Mouse (Mus musculus) liver, embryonic 14.5 days (tissue): ENCODE measurements around the gene Rtn4rl2. TPM values are rescaled to one million over a fixed set of nuclear protein-coding genes. Genes with fewer than 3 reads are reported as not detected.
A peak's percentile ranks its signal among the peaks of the same experiment; 100 is the strongest.

Experiments used
- ATAC-seq: fragments of 200-750 bp; cut with Nextera tagmentation; 2 replicates; pipeline ENCODE4 v1.8.0; 2017; ENCODE audit warnings: moderate number of reproducible peaks, mild to moderate bottlenecking, moderate library complexity; ENCODE audit not compliant: insufficient read depth
- DNase-seq, 3 experiments: peaks; one replicate each; pipeline ENCODE4 v3.0.0-alpha.2; 2012 to 2013; ENCODE audit warnings: low read depth in 3 of 3, low spot score in 3 of 3
- H3K27ac ChIP-seq: fragments of 300-500 bp; sonication (generic); 2 replicates; pipeline ENCODE4 v1.5.1; 2014; ENCODE audit warnings: moderate library complexity, mild to moderate bottlenecking, control low read depth, inconsistent platforms
- H3K27me3 ChIP-seq: fragments of 300-500 bp; sonication (generic); 2 replicates; pipeline ENCODE4 v1.6.1; 2014; ENCODE audit warnings: mild to moderate bottlenecking, low read length, moderate library complexity; ENCODE audit not compliant: control insufficient read depth, insufficient read depth
- H3K36me3 ChIP-seq: fragments of 300-500 bp; sonication (generic); replicated peaks from 2 replicates; pipeline ENCODE4 v1.6.1; 2014; ENCODE audit warnings: low read depth; ENCODE audit not compliant: control insufficient read depth, insufficient read depth
- H3K4me1 ChIP-seq, 2 experiments: fragments of 200-500 bp in 1 of 2; fragments of 300-500 bp in 1 of 2; sonication (generic) in 1 of 2; replicated peaks; 2 replicates each; pipeline ENCODE4 v1.6.1; 2012 to 2014; ENCODE audit warnings: antibody characterized with exemption in 1 of 2, inconsistent platforms in 1 of 2, low read length in 1 of 2; ENCODE audit not compliant: control insufficient read depth in 2 of 2, insufficient read depth in 2 of 2
- H3K4me2 ChIP-seq: fragments of 300-500 bp; sonication (generic); 2 replicates; pipeline ENCODE4 v1.6.1; 2014; ENCODE audit warnings: low read depth, mild to moderate bottlenecking, control low read depth, moderate library complexity
- H3K4me3 ChIP-seq, 2 experiments: fragments of 200-500 bp in 1 of 2; fragments of 300-500 bp in 1 of 2; sonication (generic) in 1 of 2; 2 replicates each; pipeline ENCODE4 v1.5.1; 2012 to 2014; ENCODE audit warnings: low read depth in 2 of 2, low read length in 2 of 2, mild to moderate bottlenecking in 2 of 2, control low read depth in 1 of 2, inconsistent platforms in 1 of 2, moderate library complexity in 1 of 2; ENCODE audit not compliant: insufficient read depth in 1 of 2
- H3K9ac ChIP-seq: fragments of 300-500 bp; sonication (generic); replicated peaks from 2 replicates; pipeline ENCODE4 v1.6.1; 2014; ENCODE audit warnings: mild to moderate bottlenecking, control low read depth, moderate library complexity
- H3K9me3 ChIP-seq: fragments of 300-500 bp; sonication (generic); 2 replicates; pipeline ENCODE4 v1.6.1; 2016; ENCODE audit warnings: low read length, mixed read lengths; ENCODE audit not compliant: control insufficient read depth
- CTCF ChIP-seq: IDR thresholded peaks from 2 replicates; pipeline ENCODE4 v1.5.1; 2016; ENCODE audit warnings: antibody characterized with exemption, low read depth, control low read depth
- EP300 ChIP-seq: IDR thresholded peaks from 2 replicates; pipeline ENCODE4 v1.6.1; 2016; ENCODE audit warnings: antibody characterized with exemption, low read depth
- WGBS: fragments of 180-500 bp; shearing (Covaris S2); extraction: QIAGEN DNeasy Blood & Tissue Kit; methylation state at CpG from one replicate; pipeline ENCODE4 v1.1.7; 2014; ENCODE audit not compliant: insufficient replicate concordance; 5-methylcytosine and 5-hydroxymethylcytosine counted together
- polyA plus RNA-seq, 2 experiments: library from polyadenylated mRNA; depleted of rRNA in 1 of 2; stranded (reverse) in 1 of 2; unstranded in 1 of 2; fragments of >200 nt; fragmentation: Nextera tagmentation in 1 of 2; extraction: Ambion mirVana in 1 of 2; gene quantifications; 2 replicates each; pipeline versions ENCODE4 v1.2.1 to v1.2.3; 2012 to 2014

The Rtn4rl2 gene
- polyA plus RNA-seq, 2 experiments: 0.06 to 0.14 TPM

GRCm38 (mm10) chr2:84837817-84838592, 48.5 kb downstream of the Rtn4rl2 start:
- H3K9ac ChIP-seq: peak overlapping the region; percentile 86

GRCm38 (mm10) chr2:84837107-84837506, 49.4 kb downstream of the Rtn4rl2 start:
- H3K4me3 ChIP-seq: no peak overlapping the region
- H3K27ac ChIP-seq: no peak overlapping the region
- DNase-seq (no peak), ATAC-seq (no peak)
- 67% methylated on average over 8 of the region's 8 CpGs for WGBS
- H3K9me3 ChIP-seq: no peaks in the 10 kb centered on the region
- H3K36me3 ChIP-seq: peaks cover 13% of the 10 kb centered on the region
- peak overlapping the region; percentile 16; the same call in 1 of the 2 replicates for H3K4me2 ChIP-seq
- H3K9ac ChIP-seq: no peak overlapping the region
- no peaks in the 10 kb centered on the region for H3K27me3 ChIP-seq
- TF ChIP-seq CTCF: no peak
- peaks cover 20 to 28% of the 10 kb centered on the region in 2 experiments for H3K4me1 ChIP-seq

More at GRCm38 (mm10) chr2:84837817-84838592, 48.5 kb downstream of the Rtn4rl2 start:
- no peak for ATAC-seq
- Histone ChIP-seq H3K9me3 (no peaks in the 10 kb centered on the region), H3K4me2 (peak overlapping the region; percentile 99), H3K27me3 (no peaks in the 10 kb centered on the region), H3K36me3 (peaks cover 22% of the 10 kb centered on the region), H3K4me1 (peaks cover 22 to 27% of the 10 kb centered on the region in 2 experiments), H3K27ac (peak overlapping the region; percentile 98), H3K4me3 (peak overlapping the region; percentile 88 to 97; a peak in 3 of 4 replicates)
- TF ChIP-seq CTCF (no peak), EP300 (no peak)
- no peak for DNase-seq
- WGBS: 31% methylated on average over 9 of the region's 9 CpGs

DNA sequence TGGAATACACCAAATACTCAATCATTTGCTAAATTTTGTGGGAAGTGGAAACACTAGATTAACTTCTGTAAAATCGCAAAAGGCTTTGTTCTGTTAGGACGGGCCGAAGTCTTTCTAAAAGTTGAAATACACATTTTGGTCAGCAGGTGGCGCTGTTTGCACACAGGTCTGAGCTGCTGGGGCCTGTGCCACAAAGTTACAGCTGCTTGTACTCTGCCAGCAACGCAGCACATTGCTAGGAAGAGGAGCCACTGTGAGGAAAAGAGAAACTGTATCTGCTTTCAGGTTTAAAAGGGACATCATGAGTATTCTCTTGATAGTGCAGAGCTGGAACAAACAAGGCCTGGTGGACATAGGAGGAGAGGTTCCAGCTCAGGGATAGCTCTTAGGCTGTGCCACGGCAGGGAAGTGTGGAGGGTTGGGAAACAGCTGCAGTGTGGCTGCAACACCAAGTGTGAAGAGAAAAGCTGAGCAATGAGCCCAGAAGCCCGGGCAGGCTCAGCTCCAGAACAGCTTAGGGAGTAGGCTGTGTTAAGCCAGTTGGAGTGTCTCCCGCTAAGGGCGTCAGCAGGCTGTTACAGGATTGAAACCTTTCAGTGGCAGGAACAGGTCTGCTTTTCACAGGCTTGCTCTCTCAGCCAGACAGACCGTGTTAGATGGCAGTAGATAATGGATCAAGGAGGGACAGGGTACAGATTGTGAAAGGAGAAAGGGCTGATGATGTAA, 54.7 kb downstream of the Rtn4rl2 start:
- Histone ChIP-seq H3K27me3 (no peaks in the 10 kb centered on the region), H3K9ac (no peak overlapping the region), H3K4me2 (no peak overlapping the region), H3K9me3 (no peaks in the 10 kb centered on the region), H3K36me3 (peaks cover 18% of the 10 kb centered on the region), H3K27ac (no peak overlapping the region), H3K4me3 (no peak overlapping the region), H3K4me1 (peaks cover 9 to 15% of the 10 kb centered on the region in 2 experiments)
- peak; percentile 73 to 76 (median 75) for DNase-seq
- peak; percentile 58 for ATAC-seq
- TF ChIP-seq EP300 (no peak), CTCF (peak; percentile 98)
- WGBS: 31% methylated on average over 10 of the region's 10 CpGs

DNA sequence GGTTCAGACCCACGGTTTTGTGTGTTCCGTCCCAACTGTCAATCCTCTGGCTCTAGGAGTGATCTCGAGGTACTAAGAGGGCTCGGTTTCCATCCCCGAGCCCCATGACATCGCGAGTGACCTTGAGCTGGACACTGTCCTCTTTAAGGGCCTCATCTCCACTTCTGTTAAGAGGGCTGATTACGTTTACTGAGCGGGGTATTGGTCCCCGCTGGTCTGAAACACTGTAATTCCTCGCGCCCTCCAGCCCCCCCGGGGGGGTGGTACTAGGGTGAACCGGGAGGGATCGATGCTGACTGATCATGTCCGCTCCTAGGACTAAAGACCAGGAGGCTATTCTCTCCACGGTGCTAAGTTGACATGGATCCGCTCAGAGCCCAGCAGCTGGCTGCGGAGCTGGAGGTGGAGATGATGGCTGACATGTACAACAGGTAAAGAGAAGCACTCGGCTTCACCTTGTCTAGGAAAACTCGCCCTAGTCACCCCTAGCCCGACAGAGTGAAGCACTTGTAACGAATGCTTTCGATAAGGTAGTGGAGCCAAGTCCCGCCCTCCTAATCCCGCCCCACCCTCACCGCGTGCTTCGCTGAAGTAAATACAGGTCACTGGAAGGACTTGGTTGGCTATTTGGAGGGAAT, 59.1 kb downstream of the Rtn4rl2 start:
- Histone ChIP-seq H3K4me2 (peak overlapping the region; percentile 97), H3K4me3 (peak overlapping the region; percentile 88 to 96), H3K9me3 (no peaks in the 10 kb centered on the region), H3K27ac (peak overlapping the region; percentile 89), H3K9ac (peak overlapping the region; percentile 85), H3K4me1 (peaks cover 12 to 32% of the 10 kb centered on the region in 2 experiments), H3K27me3 (peaks cover 14% of the 10 kb centered on the region), H3K36me3 (peaks cover 18% of the 10 kb centered on the region)
- peak; percentile 68 to 70 (median 70) for DNase-seq
- peak; percentile 70 for ATAC-seq
- TF ChIP-seq EP300 (no peak; the same call in 1 of the 2 replicates), CTCF (no peak)
- 1% methylated on average over 29 of the region's 29 CpGs for WGBS
